Mouse (Mus musculus): ENCODE results near the gene Exoc4.

DNA sequence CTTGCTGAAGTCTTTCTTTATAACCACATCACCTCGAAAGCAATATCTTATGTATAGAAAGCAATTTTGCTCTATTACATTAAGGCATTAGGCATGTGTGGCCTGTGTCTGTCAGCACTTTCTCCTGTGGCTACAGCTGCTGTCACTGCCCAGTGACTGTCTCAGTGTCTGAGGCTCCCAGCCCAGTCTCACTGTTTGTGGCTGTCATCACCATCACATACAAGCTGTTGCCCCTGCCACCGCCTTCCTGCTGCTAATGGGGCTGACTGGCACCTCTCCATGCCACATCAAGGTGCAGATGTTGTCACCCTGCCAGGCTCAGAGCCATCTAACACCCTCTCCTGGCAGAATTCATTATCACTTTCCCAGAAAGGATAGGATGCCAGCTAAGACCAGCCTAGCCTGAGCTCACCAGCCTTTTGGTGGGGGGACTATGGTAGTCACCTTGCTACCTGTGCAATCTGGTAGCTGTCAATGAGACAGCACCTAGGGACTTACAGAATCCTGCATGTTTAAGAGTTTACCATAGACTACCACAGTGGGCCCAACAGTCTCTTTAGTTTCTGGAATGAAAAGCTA is 698.1 kb downstream of the Exoc4 start:
- TF ChIP-seq TCF12 (IDR thresholded peaks at IDR 0.05; ENCODE audit: low read depth, low read length) (no peak), MAX (IDR thresholded peaks at IDR 0.05; ENCODE audit: low read length) (no peak), CTCF (conservative IDR thresholded peaks at IDR 0.05 in 1 of 2, IDR thresholded peaks at IDR 0.05 in 1 of 2; ENCODE audit: low read depth in 2 of 2, low read length in 2 of 2) (no peak), JUND (conservative IDR thresholded peaks at IDR 0.05; ENCODE audit: low read depth, low read length) (no peak)
